Mouse (Mus musculus) T-helper 1 cell (primary cell): Measurements from ENCODE around the gene Isca1.

Source experiments
- in situ Hi-C: fragments of 300-600 bp; cut with MboI, MseI; formaldehyde crosslinking; loops from one replicate; pipeline ENCODE4 v1.15.1; 2025; ENCODE audit warnings: high pct_unique_total_duplicates

Isca1 gene

DNA sequence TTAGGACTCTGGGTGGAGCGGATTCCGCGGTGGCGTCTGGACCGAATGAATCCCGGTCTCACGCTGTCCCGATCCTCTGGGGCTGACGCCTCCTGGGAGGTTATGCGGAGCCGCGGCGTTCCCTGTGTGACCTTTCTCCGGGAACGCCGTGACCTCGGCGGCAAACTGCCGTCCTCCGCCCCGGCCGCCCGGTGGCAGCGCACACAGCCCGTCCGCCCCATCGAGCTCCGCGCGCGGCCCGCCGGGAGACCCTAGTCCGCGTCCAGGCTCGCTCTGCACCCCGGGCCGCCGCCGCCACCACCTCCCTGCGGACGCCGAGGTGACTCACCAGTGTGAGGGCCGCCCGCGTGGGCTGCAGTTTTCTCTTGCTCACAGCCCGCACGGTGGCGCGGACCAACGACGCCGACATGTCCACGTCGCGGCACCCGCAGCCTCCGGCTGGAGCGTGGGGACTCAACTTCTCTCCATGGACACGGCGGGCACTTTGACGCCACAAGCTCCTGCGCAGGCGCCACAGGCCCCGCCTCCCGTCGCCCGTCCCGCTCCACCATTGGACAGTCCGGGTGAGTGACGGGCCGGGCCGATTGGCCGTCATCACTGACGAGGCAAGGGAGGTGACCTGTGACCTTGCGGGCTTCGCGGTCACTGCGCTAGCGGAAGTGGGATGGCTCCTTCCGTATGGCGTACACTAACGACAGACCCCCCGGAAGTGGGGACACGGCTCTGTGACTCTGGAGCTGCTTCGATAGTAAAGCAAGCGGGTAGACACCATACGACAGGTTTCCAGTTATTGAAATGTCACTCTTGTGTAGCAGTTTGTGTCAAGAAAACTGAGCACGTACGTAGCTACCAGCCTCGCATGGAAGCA is at the start of gene Isca1:
Gene Isca1 (minus strand): TSS at position 515 of the 868 bp plus-strand sequence.
- in situ Hi-C loops: no loop called here

- in situ Hi-C loops: loop anchor here (5.0 kb wide), 1 partner anchor 40 kb away; no protein-coding TSS in a partner anchor
Observed at GRCm38 (mm10) chr13:59817352-59817751, 47.7 kb upstream of the Isca1 start.

DNA sequence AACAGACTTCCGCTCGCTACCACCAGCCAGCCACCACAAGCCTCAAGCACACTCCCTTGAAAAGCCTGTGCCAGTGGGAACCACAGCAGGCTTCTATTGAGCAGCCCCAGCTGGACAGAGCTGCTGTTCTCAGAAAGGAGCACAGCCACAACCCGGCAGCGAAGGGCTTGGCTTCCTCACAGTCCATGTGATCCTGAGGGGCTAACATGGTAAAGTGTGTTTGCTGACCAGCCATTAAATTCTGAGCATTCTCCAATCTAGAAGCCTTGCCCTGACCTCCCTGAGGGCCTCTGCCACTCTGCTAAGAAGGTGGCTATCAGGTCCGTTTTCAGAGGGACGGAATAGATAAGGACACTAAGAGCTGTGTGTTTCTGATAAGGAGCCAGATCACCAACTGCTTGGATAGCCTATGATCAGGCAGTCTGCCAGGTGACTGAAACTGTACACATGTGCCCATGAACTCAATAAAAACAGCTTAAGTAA is 44.5 kb upstream of the Isca1 start:
- in situ Hi-C loops: no loop called here

DNA sequence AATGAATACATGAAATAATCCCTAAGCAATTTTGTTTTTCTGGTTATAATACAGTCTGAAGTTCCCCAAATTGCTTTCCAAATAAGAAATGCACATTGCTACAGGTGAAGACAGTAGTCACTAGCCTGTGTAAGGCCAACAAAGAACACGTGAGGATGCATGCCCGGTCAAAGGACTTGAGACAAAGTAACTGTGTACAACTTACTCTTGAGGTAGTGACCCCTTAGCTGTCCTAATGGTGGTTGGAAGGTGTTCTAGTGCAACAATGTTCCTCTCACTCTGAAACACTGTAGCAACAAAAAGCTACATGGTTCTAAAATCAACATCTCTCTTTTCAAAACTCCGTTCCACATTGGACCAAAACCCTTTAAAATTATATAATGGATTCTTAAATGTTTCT is 42.0 kb upstream of the Isca1 start:
- in situ Hi-C loops: no loop called here

- in situ Hi-C loops: no loop called here
Observed at GRCm38 (mm10) chr13:59801000-59801399, 31.4 kb upstream of the Isca1 start.

- in situ Hi-C loops: no loop called here
Observed at GRCm38 (mm10) chr13:59800077-59800476, 30.5 kb upstream of the Isca1 start.

- in situ Hi-C loops: no loop called here
Observed at GRCm38 (mm10) chr13:59798306-59798705, 28.7 kb upstream of the Isca1 start.

DNA sequence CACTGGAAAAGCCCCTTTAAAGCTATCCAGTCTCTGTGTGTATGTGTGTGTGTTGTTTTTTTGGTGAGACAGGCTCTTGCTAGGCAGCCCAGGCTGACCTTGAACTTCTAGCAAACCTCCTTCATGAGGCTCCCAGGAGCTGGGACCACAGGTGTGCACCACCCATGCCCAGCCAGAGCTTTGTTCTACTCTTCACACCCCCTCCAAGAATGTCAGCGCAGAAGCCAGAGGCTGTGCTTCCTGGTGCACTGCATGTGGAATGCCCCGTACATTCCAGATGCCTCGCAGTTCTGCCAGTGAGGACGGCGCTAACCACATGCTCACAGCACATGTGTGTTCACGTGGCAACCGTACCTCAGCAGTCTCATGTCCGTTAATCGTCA is 26.8 kb upstream of the Isca1 start:
- in situ Hi-C loops: no loop called here

DNA sequence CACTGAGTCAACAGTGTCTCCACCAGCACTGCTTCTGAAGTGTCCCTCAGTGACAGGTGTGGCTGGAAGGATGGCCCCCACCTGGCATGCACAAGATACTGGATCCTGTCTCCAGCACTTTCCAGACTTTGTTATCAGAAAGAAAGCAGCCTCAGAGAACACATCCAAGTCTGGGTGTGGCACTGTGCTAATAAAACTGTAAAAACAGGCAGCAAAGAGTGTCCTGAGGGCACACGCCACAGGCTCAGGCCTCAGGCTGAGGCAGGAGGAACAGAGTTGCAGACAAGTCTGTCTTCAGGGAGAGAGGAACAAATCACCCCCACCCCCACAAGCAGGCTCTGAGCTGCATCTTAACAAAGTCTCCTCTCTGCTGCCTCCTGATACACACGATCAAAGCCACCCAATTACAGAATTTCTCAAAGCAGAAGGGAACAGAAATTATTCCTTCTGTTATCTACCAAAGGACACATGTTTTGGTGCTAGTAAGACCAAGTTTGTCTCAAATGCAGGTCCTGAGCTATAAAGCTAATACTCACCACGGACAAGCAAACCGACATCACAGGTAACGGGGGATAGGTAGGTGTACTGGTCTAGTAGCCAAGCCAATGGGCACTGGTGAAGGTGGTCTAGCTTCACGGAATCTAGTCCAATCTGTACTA is 26.3 kb upstream of the Isca1 start:
- in situ Hi-C loops: no loop called here

DNA sequence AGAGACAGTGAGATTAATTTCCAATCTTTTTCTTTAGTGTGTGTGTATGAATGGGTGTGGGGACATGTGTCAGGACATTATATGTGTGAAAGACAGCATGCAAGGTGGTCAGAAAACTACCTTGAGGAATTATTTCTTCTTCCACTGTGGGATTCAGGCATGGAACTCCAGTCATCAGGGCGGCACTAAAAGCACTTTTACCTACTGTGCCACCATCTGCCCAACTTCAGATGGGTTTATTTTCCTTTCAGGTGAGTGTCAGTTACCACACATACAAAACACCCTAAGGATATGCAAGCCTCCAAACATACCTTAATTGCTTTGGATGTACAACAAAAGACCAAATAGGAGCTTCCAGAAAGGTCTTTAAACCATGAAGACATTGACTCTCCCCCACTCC is 25.2 kb upstream of the Isca1 start:
- in situ Hi-C loops: no loop called here

- in situ Hi-C loops: no loop called here
Observed at GRCm38 (mm10) chr13:59782145-59782544, 12.5 kb upstream of the Isca1 start, which contains the start of gene Gm49354. Gm49354 (minus strand) TSS chr13:59782245.

DNA sequence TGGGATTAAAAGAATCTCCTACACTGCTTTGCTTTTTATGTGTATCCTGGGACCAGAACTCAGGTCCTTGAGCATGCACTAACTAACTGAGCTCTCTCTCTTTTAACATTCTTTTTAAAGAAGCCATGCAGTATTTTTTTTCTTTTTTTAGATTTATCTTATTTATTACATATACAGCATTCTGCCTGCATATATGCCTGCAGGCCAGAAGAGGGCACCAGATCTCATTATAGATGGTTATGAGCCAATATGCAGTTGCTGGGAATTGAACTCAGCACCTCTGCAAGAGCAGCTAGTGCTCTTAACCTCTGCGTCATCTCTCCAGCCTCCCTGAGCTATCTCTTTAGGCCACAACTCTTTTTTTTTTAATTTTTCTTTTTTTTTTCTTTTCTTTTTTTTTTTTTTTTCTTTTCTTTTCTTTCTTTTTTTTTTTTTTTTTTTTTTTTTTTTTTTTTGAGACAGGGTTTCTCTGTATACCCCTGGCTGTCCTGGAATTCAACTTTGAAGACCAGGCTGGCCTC is 10.2 kb upstream of the Isca1 start:
- in situ Hi-C loops: loop anchor here (5.0 kb wide), 1 partner anchor 37 kb away; no protein-coding TSS in a partner anchor

- in situ Hi-C loops: loop anchor here (5.0 kb wide), 1 partner anchor 38 kb away; no protein-coding TSS in a partner anchor
Observed at GRCm38 (mm10) chr13:59779213-59779612, 9.6 kb upstream of the Isca1 start.

DNA sequence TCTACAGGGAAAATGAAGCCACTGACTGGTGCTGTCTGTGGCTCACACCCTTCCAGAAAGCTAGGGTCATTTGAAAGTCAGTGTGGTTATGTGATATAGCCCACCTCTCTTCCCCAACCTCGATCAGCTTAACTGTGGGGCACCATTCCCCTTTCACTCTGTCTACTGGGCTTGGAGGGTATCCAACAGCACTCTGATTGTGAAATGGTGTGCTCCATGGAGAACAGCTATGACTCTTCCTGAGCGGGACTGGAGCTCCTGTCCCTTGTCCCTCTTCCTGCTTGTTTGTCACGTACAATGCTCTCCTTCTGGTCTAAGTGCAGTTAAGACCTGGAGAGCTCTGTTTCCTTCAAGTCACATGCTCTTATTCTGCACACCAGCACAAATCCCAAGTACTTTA is 5.6 kb upstream of the Isca1 start:
- in situ Hi-C loops: loop anchor here (5.0 kb wide), 1 partner anchor 42 kb away; no protein-coding TSS in a partner anchor

- in situ Hi-C loops: no loop called here
Observed at GRCm38 (mm10) chr13:59771257-59771656, 1.6 kb upstream of the Isca1 start.

GRCm38 (mm10) chr13:59770847-59771246 is 1.2 kb upstream of the Isca1 start:
- in situ Hi-C loops: no loop called here

- in situ Hi-C loops: no loop called here
Observed at GRCm38 (mm10) chr13:59770164-59770562, 553 bp upstream of the Isca1 start.

DNA sequence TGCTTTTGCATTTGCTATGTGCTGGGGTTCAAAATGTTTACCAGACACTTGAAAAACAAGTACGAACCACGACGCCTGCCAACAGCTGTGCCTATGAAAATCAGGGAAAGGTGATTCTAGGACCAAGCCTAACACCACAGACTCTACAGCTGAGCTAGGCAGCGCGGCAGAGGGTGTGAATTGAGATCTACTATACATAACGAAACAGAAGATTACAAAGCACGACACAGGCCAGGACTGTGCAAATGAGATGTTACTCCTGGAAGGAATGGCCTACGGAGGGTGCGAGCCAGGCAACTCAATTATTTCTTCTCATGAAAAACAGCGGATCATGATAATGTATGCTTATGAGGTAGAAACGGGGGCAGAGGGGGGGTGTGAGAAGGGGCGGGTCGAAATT is 1.1 kb downstream of the Isca1 start:
- in situ Hi-C loops: no loop called here

GRCm38 (mm10) chr13:59766786-59767515 is 2.7 kb downstream of the Isca1 start:
- in situ Hi-C loops: no loop called here

- in situ Hi-C loops: no loop called here
Observed at GRCm38 (mm10) chr13:59762791-59763190, 6.8 kb downstream of the Isca1 start.

DNA sequence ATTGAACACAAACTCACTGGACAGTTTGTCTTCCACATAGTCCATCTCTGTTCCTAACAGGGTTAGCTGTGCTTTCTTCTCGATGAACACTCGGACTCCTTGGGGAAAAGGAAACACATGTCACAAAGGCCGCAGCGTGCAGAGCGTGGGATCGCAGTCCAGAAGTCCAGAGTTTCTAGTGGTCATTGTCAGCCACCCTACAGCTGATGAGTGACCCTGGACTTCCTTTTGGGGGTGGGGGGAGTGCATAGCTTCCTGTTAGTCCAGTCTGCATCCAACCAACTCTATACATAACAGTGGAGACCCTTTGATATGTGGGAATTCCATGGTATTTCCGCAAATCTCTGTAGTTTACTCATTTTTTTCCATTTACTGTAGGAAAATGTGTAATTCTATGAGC is 12.7 kb downstream of the Isca1 start:
- in situ Hi-C loops: no loop called here

DNA sequence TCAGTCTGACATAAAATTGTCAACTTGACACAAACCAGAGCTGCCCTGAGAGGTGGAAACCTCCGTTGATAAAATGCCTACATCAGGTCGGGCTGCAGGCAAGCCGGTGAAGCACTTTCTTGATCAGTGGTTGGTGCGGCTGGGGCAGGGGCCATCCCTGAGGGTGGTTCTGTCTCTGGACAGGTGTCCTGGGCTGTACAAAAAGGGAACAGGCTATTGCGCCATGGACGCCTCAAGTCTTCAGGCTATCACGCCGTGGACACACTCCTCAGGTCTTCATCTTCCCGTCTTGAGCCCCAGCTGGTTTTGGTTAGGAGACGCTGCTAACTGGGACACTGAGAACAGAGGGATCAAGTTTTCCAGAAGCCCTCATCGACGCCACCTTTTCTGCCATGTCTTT is 19.3 kb downstream of the Isca1 start:
- in situ Hi-C loops: no loop called here
